Mouse (Mus musculus): ENCODE results near the gene Car5b. TPM values are rescaled to one million over a fixed set of nuclear protein-coding genes. Genes with fewer than 3 reads are reported as not detected.

The Car5b gene
- total RNA-seq, 2 experiments from 2014 or later: 2.3 to 2.7 TPM

- no peak for DNase-seq (ENCODE audit: low spot score in 2 of 2)
Measured at GRCm38 (mm10) chrX:163981092-163981491, 46.7 kb downstream of the Car5b start.

- peak; percentile 42 to 81 for DNase-seq (ENCODE audit: low spot score in 2 of 2)
Measured at GRCm38 (mm10) chrX:163958467-163958875, 69.3 kb downstream of the Car5b start, which contains the start of gene Zrsr2. Gene Zrsr2, minus strand, starts transcription at chrX:163958661.

- peak in 1 of 2 experiments; percentile 25 for DNase-seq (ENCODE audit: low spot score in 2 of 2)
Measured at GRCm38 (mm10) chrX:163957803-163958466, 69.9 kb downstream of the Car5b start.

- no peak for DNase-seq (ENCODE audit: low spot score in 2 of 2)
Measured at GRCm38 (mm10) chrX:163957381-163957780, 70.4 kb downstream of the Car5b start.

GRCm38 (mm10) chrX:163951618-163952017 lies 76.2 kb downstream of the Car5b start:
- DNase-seq (ENCODE audit: low spot score in 2 of 2): no peak

GRCm38 (mm10) chrX:163944381-163944780 lies 83.4 kb downstream of the Car5b start:
- DNase-seq (ENCODE audit: low spot score in 2 of 2): no peak

- DNase-seq (ENCODE audit: low spot score in 2 of 2): peak; percentile 56 to 70
Measured at GRCm38 (mm10) chrX:163938587-163938986, 89.2 kb downstream of the Car5b start.

- no peak for DNase-seq (ENCODE audit: low spot score in 2 of 2)
Measured at GRCm38 (mm10) chrX:163934731-163935130, 93.1 kb downstream of the Car5b start.

- DNase-seq (ENCODE audit: low spot score in 2 of 2): no peak
Measured at GRCm38 (mm10) chrX:163929550-163929949, 98.2 kb downstream of the Car5b start.

Other genes starting within 250 kb of the Car5b start
- 10 to 100 TPM; 38.9 to 42.3 TPM for gene Ap1s2, start 119.0 kb downstream of the Car5b start, total RNA-seq (2021)
- 10 to 100 TPM; 38.9 to 54.9 TPM for gene Zrsr2, start 69.3 kb downstream of the Car5b start, total RNA-seq (2021)
- 10 to 100 TPM in 1 of 2 experiments, 1 to 10 TPM in 1; 9.8 to 10.3 TPM for gene Siah1b, start 48.5 kb upstream of the Car5b start, total RNA-seq (2021)
- under 1 TPM in 1 of 2 experiments, not detected in 1; 0.69 TPM for gene Cltrn, start 60.8 kb upstream of the Car5b start, total RNA-seq (2021)
- under 1 TPM; 0.61 to 0.67 TPM for gene Ace2, start 111.3 kb upstream of the Car5b start, total RNA-seq (2021)
- under 1 TPM; 0.56 to 0.67 TPM for gene Bmx, start 230.2 kb upstream of the Car5b start, total RNA-seq (2021)
- 1 to 10 TPM; 6.6 to 7.8 TPM for gene Pir, start 241.4 kb upstream of the Car5b start, total RNA-seq (2021)

All from layer of hippocampus, adult 18-20 months (tissue).